Mouse (Mus musculus) olfactory bulb, adult 2 months (tissue): Measurements from ENCODE around the gene Vwa3a.

Experiments
- CTCF ChIP-seq: fragments of 200-500 bp; IDR thresholded peaks from 2 replicates; pipeline ENCODE4 v1.5.1; 2012; ENCODE audit warnings: low read depth, mild to moderate bottlenecking, low read length, moderate library complexity; ENCODE audit not compliant: insufficient read depth
- POLR2A ChIP-seq: fragments of 200-500 bp; IDR thresholded peaks from 2 replicates; pipeline ENCODE4 v1.6.1; 2012; ENCODE audit warnings: mild to moderate bottlenecking, low read depth, low read length, moderate library complexity; ENCODE audit not compliant: insufficient read depth

- TF ChIP-seq CTCF (no peak), POLR2A (no peak)
Observed at GRCm38 (mm10) chr7:120811834-120812415, 72.8 kb downstream of the Vwa3a start, which contains the start of gene Gm5737.
